Mouse (Mus musculus) bone marrow, adult 2 months (tissue): Measurements from ENCODE around the gene Zfp622.

ENCODE experiments used
- CTCF ChIP-seq: fragments of 200-500 bp; IDR thresholded peaks from 2 replicates; pipeline ENCODE4 v1.5.1; 2011; ENCODE audit warnings: low read length, control low read depth; ENCODE audit not compliant: control insufficient read depth, insufficient read depth
- POLR2A ChIP-seq: fragments of 200-500 bp; IDR thresholded peaks from 2 replicates; pipeline ENCODE4 v1.6.1; 2011; ENCODE audit warnings: low read depth, mild to moderate bottlenecking, control low read depth, low read length, borderline replicate concordance; ENCODE audit not compliant: control insufficient read depth

DNA sequence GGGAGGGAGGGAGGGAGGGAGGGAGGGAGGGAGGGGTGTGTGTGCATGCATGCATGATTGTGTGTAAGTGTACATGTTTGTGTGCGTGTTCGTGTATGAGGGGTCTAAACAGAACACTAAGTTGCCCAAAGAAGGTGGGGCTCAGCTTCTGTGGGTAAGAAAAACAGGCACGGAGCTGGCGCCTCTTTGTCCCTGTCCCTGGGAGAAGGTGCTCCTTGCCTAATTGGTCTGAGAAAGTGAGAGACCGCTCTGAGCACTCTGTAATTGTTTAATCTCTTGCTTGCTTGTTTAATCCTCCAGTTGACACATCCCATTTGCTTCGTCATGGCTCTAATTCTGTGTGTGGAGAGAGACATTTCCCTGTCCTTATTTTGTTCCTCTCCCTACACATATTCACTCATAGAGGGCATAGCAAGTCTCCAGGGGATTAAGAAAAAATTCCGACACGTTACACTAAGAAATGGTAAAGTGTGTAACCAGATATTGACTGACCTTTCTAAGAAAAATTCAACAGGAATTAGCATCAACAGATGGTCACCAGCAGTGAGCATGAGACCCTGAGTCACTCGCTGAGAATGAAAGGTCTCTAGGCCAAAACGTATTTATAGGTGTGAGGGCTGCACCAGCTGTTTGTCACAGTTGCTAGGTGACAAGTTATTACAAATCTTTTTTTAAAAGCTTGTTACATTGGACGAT, 27.6 kb upstream of the Zfp622 start:
- no peak for TF ChIP-seq POLR2A
- TF ChIP-seq CTCF, result no peak
